Mouse (Mus musculus) cortical plate, adult 2 months (tissue): Measurements from ENCODE around the gene Dysf. TPM values are rescaled to one million over a fixed set of nuclear protein-coding genes. Genes with fewer than 3 reads are reported as not detected.

Source experiments
- H3K27ac ChIP-seq: fragments of 200-500 bp; 2 replicates; pipeline ENCODE4 v1.5.1; 2012; ENCODE audit warnings: low read length, control low read depth, inconsistent platforms; ENCODE audit not compliant: insufficient read depth
- H3K4me1 ChIP-seq: fragments of 200-500 bp; 2 replicates; pipeline ENCODE4 v1.6.1; 2011; ENCODE audit warnings: low read length; ENCODE audit not compliant: control insufficient read depth, insufficient read depth
- H3K4me3 ChIP-seq: fragments of 200-500 bp; 2 replicates; pipeline ENCODE4 v1.5.1; 2011; ENCODE audit warnings: mild to moderate bottlenecking, low read length, control low read depth; ENCODE audit not compliant: insufficient read depth
- CTCF ChIP-seq: fragments of 200-500 bp; IDR thresholded peaks from 2 replicates; pipeline ENCODE4 v1.5.1; 2011; ENCODE audit warnings: mild to moderate bottlenecking, control low read depth, low read length; ENCODE audit not compliant: insufficient read depth; ENCODE audit errors: extremely low read depth
- POLR2A ChIP-seq: fragments of 200-500 bp; IDR thresholded peaks from 2 replicates; pipeline ENCODE4 v1.6.1; 2011; ENCODE audit warnings: mild to moderate bottlenecking, low read length, control low read depth; ENCODE audit not compliant: insufficient read depth; ENCODE audit errors: extremely low read depth
- polyA plus RNA-seq: library from polyadenylated mRNA; depleted of rRNA; stranded (reverse); fragments of >200 nt; gene quantifications from 2 replicates; pipeline ENCODE4 v1.2.3, GENCODE M21; 2012

Gene Dysf
- polyA plus RNA-seq, 1 experiment = 3.7 TPM

DNA sequence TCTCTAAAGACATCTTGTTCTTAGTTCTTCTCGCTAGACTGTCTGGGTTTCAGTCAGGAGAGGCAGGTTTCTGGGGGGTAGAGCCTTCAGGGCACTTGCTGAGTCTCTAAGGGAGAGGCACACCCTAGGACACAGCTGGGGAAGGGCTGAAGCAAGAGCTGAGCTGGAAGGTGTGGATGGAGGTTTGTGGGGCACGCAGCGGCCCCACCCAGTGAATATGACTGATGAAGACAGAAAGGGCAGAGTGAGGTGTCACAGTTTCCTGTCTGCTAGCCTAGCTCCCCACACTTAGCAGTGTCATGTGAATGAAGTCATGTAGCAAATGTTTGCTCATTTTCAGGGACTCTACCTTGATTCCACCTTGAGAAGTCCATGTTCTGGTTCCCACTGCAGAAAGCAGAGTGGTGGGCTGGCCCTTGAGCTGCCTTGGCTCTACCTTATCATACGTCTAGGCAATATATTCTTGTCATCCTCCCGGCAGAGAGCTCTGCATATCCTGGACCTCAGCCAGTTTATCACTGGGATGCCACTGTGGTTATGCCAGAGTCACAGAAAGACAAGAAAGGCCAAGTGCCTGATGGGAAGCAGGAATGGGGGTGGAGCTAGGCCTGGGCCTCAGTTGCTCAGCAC, 170.5 kb downstream of the Dysf start:
- Histone ChIP-seq H3K27ac (no peak overlapping the region), H3K4me1 (no peaks in the 10 kb centered on the region), H3K4me3 (no peak overlapping the region)
- TF ChIP-seq CTCF (no peak), POLR2A (no peak)

DNA sequence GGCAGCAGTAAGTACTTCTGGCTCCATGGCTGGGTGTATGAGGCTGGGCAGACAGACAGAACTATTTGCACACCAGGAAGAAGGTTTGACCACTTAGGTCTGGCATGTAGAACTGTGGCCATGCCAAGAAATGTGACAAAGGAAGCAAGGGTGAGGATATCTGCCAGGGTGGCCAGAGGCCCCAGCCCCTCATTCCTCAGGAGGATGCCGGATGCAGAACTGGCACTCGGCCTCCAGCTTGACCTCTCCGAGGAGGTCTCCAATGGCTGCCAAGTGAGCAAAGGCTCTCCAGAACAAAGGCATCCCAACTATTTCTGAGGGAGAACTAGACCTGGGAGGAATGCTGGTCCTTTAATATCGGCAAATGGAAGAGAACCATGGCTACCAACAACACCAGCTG, 173.1 kb downstream of the Dysf start:
- TF ChIP-seq POLR2A = no peak
- TF ChIP-seq CTCF = no peak
- H3K4me1 ChIP-seq = no peaks in the 10 kb centered on the region; the same call in 1 of the 2 replicates
- H3K27ac ChIP-seq = no peak overlapping the region
- H3K4me3 ChIP-seq = no peak overlapping the region

DNA sequence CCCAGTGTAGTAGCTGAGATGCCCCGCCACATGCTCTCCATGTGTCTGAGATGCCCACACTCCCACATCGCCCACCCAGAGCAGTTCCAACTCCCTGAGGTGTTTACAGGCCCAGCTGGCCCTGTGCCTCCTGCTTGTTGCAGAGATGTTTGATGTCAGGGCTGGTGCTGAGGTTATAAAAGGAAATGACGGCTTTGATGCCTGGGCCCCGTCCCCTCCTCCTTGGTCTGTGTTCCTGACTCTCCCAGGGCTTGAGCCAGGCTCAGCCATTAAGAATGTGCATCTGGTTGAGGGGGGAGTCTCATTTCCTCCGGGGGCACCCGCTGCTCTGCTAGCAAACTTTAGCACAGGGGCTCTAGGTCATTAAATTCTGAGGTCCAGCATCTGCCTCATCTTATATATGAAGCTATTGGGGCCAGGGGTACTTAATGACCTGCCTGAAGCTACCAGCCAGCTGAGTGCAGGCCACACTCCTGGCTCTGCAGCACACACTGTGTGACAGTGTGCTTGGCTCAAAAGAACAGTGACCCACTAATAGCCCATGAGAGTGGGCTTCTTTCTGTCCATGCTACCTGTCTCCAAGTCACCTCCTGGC, 183.4 kb downstream of the Dysf start:
- TF ChIP-seq POLR2A = no peak
- no peak for TF ChIP-seq CTCF

DNA sequence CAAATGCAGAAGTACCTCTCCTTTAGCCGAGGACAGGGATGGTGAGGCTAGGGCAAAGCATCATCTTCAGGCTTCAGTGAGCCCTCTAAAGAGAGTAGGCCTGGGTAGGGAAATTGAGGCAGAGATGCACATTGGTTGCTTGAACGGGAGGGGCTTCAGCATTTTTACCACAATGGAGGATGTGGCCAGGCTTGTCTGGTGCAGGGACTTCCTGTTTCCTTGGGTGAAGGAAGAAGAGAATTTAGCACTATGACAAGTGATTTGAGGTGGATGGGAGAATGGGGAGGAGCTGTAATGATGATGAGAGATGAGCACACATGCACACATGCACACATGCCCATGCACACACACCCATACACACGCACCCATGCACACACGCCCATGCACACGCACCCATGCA, 188.1 kb downstream of the Dysf start:
- TF ChIP-seq CTCF (no peak), POLR2A (no peak)
- peaks cover 1% of the 10 kb centered on the region; the same call in 1 of the 2 replicates for H3K4me1 ChIP-seq
- H3K27ac ChIP-seq = no peak overlapping the region
- H3K4me3 ChIP-seq = no peak overlapping the region

More for the DNA sequence above, 183.4 kb downstream of the Dysf start:
- Histone ChIP-seq H3K4me1 (peaks cover 1% of the 10 kb centered on the region; the same call in 1 of the 2 replicates), H3K27ac (no peak overlapping the region), H3K4me3 (no peak overlapping the region)

DNA sequence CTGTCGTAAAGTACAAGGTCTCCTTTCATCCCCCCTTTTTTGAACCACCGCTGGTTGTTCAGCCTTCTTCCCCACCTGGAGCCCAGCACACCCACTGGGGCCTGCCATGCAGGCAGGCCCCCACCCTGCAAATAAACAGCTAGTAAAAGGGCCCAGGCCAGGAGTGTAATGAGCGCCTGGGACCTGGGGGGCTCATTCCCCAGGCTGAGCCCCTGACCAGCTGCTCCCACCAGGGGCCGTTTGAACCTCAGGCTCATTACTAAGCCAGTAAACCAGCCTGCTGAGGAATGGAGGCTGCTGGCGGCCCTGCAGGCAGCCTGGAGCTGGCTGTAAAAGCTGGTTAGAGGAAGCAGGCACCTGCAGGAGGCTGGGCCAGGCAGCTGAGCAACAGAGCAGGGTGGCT, 189.4 kb downstream of the Dysf start:
- no peak for TF ChIP-seq CTCF
- TF ChIP-seq POLR2A = no peak
- no peaks in the 10 kb centered on the region for H3K4me1 ChIP-seq
- no peak overlapping the region for H3K4me3 ChIP-seq
- no peak overlapping the region for H3K27ac ChIP-seq

DNA sequence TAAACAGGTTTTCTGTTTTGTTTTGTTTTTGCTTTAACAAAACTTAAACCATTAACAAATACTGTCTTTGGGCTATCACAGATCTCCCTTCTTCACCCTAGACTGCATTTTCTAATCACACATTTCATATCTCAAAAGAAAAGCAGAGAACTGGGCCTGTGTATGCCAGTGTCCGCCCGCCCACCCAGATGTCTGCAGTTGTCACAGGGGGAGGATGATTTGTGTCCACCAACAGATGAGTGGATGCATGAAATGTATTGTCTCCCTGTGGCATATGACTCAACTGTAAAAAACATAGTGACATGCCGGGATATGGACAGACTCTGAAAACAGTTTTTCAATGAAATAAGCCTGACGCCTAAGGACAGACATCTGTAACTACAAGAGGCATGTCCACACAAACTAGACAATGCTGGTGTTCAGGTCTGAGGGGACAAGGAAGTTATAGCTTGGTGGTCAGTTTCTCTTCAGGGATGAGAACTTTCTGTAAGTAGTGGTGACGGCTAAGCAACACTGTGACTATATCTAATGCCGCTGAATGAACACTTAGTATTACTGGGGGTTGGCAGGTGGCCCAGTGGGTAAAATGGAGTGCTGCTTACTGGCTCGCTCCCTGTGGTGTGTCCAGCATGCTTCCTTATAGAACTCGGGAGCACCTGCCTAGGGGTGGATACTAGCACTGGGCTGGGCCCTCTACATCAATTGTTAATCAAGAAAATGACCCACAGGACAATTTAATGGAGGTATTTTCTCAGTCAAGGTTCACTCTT, 193.5 kb downstream of the Dysf start:
- H3K4me1 ChIP-seq = no peaks in the 10 kb centered on the region
- H3K27ac ChIP-seq = no peak overlapping the region
- TF ChIP-seq CTCF = peak; percentile 12; the same call in 1 of the 2 replicates
- no peak for TF ChIP-seq POLR2A
- no peak overlapping the region for H3K4me3 ChIP-seq

DNA sequence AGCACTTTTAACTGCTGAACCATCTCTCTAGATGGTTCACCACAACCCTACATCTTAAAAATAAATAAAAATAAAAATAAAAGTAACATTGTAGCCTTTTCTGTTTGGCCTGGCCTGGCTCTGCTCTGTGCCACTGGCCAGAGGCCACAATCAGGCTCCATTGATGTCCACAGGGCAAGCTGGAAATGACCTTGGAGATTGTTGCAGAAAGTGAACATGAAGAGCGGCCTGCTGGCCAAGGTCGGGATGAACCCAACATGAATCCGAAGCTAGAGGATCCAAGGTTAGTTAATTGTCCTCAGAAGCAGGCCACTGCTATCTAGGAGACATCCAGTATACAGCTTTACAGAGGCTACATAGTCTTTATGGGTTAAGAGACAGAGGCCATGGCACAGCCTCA, 197.2 kb downstream of the Dysf start:
- Histone ChIP-seq H3K27ac (no peak overlapping the region), H3K4me1 (no peaks in the 10 kb centered on the region), H3K4me3 (no peak overlapping the region)
- no peak for TF ChIP-seq POLR2A
- TF ChIP-seq CTCF = no peak

DNA sequence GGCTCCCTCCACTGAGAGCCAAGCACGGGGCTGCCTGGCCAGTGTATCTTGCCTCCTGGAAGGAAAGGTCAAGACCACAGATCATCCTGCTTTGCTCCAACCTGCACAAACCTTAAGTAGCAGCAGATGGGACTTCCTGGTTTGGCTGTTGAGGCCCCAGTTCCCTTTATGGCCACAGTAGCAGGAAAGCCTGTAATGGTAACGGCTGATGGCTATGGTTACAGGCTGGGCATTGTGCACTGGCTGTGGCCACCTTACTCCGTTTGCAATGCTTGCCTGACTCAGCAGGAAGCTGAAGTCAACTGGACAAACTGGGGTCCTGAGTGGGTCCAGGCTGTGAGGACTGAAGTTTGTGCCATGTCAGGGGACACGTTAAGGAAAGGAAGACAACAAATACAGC, 200.2 kb downstream of the Dysf start:
- Histone ChIP-seq H3K4me1 (no peaks in the 10 kb centered on the region), H3K4me3 (no peak overlapping the region), H3K27ac (no peak overlapping the region)
- TF ChIP-seq POLR2A (no peak), CTCF (no peak)

DNA sequence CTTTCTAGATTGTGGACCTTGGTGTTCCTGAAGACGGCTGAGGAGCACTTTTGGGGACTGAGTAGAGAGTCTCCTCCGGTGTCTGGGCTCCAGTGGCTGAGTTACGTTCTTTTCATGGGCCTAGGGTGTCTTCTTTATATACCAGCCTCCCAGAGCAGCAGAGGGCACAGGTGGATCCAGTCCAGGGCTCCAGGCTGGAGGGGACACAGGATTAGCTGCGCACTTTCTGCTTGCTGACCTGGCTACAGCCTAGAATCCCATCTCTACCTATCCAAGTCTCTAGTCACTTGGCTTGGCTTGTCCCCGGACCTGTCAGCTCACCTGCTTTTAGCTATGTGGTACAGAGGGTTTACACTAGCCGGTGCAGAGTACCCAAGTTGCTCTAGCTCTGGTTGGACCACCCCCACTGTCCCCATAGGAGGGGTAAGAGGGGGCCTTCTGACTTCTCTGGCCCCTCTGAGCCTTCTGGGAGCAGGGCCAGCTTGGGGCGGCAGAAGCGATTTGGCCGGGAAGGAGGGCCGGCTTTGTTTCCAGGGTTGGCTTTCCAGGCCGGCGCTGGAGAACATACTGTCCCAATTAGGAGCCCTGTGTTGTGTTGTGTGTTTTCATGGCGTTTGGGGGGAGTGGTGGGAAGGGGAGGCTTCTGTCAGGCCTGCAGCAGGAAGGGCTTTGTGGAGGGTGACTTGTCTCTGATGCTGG, 201.5 kb downstream of the Dysf start:
- TF ChIP-seq POLR2A (no peak), CTCF (no peak)
- Histone ChIP-seq H3K4me3 (no peak overlapping the region), H3K27ac (no peak overlapping the region), H3K4me1 (no peaks in the 10 kb centered on the region)
